Mouse (Mus musculus): ENCODE measurements around the gene Gapdhs. TPM values are rescaled to one million over a fixed set of nuclear protein-coding genes. Genes with fewer than 3 reads are reported as not detected.
"Not testable (repeated sequence)": the region's sequence is repeated elsewhere in the genome, so short reads cannot be mapped to it uniquely, and the experiment has no call there.

The Gapdhs gene
- polyA plus RNA-seq (2017; shearing (Covaris generic)): not detected

DNA sequence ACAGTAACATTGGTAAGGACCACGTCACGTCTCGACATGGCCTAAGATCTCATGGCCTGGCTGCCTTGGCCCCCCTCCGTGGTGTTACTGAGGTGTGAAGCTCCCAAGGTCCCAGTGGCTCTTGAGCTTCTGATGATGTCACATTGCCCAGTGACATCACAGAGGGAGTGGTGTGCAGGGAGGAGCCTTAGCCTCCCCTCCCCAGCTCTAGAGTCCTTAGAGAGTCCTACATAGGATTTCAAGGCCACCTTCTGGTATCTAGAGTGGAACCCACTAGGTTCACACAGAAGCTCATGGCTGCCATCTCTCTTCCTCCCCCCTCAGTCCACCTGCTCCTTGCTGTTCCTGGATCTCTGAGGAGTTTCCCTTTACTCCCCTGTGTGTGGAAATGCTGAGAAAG is at the start of gene Gapdhs:
Gene Gapdhs (minus strand): TSS at position 65 of the 400 bp plus-strand sequence.
- not testable (repeated sequence) for ATAC-seq

DNA sequence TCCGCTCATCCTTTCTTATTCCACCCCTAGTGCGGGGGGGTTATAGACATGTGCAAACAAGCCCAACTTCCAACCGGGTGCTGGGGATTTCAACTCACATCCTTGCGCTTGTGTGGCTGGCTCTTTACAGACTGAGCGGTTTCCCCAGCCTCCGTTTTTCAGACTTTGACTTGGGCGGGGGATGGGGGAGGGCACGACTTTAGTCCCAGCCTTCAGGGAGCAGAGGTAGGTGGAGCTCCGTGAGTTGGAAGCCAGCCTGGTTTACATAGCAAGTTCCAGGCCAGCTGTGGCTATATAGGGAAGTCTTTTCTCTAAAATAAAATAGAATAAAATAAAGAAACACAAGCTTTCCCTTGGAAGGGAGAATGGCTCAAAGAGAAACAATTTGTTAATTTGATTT is 48.4 kb upstream of the Gapdhs start:
- no peak for ATAC-seq

DNA sequence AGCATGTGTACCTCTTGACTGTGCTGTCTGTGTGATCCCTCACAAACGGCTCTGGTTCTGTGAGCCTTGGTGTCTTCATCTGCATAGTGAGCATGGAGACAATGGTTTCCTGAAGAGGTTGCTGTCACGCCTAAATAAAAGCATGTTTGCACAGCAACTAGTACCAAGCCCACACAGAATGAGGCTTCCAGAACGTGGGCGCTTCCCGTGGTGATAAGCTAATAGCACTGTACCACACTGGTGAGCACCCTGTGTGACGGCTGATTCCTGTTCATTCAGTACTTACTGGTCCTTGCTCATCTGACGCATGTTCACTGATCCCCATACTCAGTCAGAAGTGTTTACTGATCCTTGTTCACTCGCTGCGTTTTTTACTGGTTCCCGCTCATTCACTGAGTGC is 46.7 kb upstream of the Gapdhs start:
- ATAC-seq: no peak

DNA sequence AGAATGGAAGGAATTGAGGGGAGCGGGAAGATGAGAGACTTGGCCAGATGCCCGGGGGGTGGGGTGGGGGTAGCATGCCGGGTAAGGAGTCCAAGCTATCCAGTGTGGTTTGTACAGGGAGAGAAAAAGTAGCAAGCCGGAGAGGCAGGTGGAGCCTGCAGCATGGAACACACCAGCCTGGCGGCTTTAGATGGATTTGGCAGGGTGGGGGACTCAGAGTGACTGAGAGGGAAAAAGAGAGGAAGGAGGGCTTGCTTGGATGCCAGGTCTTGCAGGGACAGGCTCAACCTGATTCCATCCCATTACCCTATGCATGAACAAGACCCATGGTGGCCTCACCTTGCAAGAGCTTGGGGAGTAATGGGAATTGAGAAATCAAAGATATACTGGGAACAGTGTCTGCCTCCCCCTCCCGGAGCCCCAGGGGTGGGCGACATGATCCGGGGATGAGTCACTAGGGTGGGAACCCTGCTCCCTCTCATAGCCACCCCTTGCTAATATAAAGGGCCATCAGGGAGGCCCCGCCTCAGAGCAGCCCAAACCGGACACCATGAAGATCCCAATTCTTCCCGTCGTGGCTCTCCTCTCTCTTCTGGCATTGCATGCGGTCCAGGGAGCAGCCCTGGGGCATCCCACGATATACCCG is 44.0 kb upstream of the Gapdhs start, which contains the start of gene Krtdap:
Gene Krtdap (plus strand): TSS at position 520 of the 646 bp plus-strand sequence.
- no peak for ATAC-seq

DNA sequence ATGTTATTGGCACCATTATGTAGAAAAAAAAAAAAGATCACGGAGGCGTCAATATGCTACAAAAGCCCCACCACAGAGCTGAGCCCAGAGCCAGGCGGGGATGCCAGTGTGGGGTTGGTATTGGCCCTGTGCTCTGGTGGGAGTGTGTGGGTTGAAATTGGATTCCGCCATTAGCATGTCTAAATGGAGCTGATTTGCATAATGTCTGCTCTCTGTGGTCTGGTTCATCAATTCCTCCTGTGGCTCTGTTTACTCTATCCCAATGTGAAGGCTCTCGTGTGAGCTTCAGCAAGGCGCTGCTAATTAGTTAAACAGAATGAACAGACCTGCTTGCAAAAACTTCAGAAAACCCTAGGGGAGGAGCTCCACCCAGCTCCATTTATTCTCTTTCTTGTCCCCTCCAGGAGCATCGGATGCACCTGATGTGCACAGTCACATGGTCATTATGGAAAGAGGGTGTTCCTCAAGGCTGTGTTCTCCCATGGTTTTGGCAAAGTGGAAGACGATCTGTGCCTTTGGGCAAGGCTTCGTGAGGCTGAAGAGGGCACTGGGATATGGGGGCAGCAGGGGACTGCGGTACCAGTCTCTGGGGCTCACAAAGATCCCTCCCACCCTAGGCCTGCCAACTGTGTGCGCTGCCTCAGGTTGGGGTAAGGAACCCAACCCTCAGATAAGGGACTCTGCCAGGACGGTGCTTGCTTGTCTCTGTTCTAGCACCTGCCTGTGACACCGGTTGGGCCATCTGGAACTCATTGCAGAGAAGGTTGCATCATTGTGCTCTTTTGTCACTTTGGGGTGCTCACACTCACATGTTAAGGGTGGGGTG is 42.5 kb upstream of the Gapdhs start:
- no peak for ATAC-seq

DNA sequence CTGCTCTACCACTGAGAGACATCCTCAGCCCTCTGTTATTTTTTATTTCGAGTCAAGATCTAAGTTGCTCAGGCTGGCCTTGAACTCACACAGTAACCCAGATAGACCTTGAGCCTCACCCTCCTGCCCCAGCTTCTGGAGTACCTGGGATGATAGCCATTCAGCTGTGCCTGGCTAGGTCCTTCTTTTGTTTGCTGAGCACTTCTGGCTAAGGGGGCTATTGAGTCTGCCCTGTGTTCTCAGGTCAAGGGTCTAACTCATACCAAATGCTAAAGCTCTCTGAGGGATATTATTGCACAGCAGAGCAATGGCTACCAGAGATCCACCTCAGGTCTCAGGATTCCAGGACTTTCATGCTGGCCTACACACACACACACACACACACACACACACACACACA is 41.7 kb upstream of the Gapdhs start:
- no peak for ATAC-seq

DNA sequence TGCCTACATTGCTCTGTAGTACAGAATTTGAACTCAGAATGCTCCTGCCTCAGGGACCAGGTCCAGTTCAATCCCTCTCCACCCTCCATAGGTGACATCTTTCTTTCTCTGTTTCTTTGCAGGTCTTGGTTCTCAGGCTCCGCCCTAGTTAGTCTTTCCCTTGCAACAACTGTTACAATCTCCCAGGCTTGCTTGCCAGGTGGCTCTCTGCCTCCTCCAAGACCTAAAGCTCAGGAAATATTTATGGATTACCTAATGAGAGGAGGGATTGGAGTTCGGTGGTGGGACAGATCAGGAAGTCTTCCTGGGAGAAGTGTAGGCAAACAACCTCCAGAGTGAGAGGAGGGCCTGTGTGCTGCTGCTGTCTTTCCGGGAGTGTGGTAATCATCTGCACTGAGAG is 39.2 kb upstream of the Gapdhs start:
- no peak for ATAC-seq

DNA sequence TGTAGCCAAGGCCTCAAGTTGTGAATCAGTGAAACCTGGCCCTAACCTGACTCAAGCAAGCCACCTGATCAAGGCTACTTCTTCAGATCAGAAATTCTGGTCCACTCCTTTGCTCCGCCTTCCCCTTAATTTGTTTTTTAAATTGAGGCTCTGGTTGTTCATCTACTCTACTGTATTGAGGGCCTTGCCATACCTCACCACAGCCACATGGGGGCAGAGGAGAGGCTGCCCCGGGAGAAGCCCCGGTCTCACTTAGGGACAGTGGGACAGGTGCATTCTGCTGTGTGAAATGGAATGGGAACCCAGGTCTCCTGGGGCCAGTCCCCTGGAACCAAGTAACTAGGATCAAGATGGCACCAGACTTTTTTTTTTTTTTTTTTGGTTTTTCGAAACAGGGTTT is 38.3 kb upstream of the Gapdhs start:
- ATAC-seq: no peak

DNA sequence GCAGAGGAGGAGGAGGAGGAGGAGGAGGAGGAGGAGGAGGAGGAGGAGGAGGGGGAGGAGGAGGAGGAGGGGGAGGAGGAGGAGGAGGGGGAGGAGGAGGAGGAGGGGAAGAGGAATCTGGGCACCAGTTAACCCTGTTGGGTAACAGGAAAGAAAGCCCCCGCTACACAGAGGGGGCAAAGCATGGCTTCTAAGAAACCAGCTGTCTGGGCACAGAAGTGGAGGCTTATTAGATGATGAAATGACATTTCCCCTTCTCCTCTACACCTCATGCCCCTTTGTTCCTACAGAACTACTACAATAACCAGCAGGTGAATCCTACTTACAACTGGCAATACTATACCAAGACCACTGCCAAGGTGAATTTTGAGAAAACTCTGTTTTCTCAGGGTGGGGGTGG is 34.4 kb upstream of the Gapdhs start:
- ATAC-seq: no peak

DNA sequence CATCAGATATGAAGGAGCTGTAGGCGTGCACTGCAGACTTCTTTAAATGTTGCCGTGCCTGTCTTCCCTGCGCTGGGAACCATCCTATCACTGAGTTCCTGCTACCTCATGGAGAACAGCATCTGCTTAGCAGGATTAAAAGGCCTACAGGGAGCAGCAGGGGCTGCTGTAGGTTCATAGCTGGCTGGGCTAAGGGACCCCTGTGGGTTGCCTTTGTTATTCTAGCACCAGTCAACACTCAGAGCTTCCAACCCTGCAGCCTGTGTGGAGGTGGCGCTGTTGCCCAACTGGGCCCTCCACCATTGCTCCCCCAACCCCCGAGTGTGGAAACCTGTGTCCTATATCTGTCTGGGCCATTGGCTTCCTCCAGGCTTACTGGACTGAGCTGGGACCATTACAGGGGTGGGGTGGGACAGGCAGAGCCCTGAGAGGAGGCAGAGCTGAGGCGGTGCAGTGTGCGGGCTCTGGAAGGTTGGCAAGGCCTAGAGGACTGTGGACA is 33.6 kb upstream of the Gapdhs start:
- no peak for ATAC-seq

DNA sequence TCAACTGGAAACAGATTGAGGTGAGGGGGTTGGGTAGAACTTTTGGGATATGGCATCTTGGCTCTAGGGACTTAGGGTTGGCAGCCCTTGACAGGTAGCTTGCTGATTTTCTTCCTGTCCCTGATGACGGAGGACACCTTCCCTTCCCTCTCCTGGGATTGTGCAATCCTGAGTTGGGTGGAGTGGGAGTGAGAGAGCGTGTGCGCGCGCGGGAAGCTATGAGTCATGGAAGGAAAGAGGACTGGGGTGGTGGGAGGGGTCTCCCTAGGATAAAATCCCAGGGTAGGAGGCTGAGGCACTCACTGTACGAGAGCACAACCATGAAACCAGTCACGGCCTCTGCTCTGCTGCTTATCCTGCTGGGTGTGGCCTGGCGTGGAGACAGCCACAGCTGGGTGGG is 32.6 kb upstream of the Gapdhs start:
- ATAC-seq: no peak

DNA sequence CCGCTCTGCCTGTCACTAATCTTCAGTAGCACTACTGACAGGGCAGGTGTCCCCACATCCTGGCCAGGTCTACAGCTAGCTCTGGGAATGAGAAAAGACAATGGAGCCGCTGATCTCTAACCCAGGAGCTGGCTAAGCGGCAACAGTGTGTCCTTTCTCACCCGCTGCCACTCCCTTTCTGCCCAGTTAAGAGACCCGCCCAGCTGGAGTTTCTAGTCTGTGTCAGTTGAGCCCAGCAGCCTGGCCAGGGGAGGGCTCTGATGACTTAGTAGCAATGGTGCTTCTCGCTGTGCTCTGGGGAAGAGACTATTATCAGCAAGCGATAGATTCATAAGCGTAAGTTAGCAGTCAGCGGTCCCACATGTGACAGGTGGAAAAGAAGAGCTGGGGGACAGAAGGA is 25.8 kb upstream of the Gapdhs start:
- ATAC-seq: no peak

DNA sequence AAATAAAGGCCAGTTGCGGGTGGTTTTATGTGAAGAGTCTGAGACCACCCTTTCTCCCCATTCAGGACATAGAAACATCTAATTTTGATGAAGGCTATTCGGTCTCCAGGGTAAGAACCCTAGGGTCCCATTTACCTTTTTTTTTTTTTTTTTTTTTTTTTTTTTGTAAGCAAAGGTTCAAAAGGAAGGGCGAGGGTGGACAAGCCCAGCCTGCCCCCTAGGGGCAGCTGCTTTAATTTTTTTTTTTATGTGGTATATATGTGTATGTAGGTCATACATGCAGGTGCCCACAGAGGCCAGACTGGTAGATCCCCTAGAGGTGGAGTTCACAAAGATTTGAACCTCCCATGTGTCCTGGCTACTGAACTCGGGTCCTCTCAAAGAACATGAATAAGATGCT is 22.9 kb upstream of the Gapdhs start:
- ATAC-seq: no peak

DNA sequence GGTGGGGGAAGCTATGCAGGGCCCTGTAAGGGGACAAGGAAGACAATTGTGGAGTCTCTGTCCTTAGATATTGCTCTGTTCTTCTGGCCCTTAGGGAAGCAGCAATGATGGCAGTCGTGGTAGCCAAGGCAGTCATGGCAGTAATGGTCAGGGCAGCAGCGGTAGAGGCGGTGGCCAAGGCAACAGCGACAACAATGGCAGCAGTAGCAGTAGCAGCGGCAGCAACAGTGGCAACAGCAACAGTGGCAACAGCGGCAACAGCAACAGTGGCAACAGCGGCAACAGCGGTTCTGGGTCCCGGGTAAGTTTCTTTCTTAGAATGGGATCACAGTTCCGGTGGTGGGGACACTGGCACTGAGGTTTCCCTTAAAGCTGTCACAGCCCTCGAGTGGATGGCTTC is 21.7 kb upstream of the Gapdhs start:
- ATAC-seq: no peak

DNA sequence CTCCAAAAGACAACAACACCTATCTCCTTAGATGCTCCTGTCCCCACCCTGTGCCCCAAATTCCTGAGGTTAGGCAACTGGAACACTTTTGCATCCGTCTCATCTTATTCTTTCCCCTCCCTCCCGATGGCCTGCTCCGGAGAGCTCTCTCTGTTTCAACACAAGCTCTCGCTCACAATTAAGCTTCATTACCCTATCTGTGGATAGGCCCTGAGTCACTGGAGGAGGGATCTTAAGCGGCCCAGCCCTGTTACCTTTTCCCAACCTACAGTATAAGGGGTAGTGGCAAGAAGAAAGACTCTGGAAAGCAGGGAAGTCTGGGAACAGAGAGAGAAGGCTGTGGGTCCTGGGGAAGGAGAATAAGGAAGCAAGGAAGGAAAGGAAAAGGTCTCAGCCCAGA is 20.0 kb upstream of the Gapdhs start, which contains the start of gene Dmkn:
Gene Dmkn (plus strand): TSS at position 301 of the 400 bp plus-strand sequence.
- no peak for ATAC-seq

DNA sequence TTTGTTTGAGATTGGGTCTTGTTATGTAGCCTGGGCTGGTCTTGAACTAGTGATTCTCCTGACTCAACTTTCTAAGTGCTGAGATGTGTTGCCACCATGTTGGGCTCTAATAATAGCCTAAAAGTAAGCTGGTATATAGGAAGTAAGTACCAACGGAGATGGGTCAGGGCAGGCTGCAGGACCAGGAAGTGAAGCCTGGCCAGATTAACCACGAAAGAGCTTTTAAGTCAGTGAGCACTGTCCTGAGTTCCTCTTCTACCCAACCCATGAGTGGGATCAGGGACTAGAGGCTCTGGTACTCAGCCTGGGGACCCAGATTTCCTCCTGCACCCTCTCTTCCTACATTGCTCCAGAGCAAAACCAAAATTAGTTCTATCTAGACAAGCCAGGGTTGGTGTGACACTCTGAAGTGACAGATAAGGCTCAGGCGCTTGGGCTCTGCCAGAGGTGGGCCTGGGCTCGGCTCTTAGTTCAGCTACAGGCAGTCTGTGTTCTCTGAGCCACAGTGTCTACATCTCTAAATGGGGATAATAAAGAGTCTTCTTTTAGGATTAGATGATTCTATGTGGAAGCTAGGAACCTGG is 18.4 kb upstream of the Gapdhs start:
- ATAC-seq: no peak

DNA sequence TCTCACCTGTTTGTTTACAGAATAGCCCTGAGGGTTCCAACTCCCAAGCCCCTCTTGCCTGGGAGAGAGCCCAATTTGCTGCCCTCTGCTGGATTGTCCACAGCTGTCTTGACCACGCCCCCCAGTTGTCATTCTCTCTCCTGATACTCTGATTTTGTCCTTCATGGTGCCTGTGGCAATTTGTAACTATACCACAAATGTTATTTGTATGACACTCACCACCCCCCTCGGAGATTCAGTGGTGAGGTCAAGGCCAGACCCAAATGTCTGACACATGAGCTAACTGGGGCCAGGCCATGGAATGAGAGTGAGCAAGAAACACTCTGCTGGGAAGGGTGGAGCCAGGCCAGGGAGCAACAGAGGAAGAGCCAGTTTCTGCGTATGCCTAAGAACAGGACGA is 15.4 kb upstream of the Gapdhs start:
- no peak for ATAC-seq

DNA sequence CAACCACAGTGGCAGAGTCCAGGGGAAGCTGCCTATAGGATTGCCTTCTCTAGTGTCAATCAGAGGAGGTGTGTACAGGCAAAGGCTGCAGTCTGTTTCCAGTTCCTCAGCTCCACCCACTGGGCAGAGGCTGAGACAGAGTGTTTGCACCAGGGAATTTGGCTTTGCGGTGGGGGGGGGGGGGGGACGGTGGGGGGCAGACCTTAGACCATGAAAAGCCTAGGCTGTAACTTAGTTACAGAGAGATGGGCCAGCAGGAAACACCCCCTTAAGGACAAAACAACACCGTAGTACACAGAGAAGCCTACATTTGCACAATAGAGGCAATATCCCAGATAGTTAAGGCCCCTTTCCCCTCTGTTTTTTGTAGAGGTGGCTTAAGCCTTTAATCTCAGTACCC is 13.5 kb upstream of the Gapdhs start:
- no peak for ATAC-seq

DNA sequence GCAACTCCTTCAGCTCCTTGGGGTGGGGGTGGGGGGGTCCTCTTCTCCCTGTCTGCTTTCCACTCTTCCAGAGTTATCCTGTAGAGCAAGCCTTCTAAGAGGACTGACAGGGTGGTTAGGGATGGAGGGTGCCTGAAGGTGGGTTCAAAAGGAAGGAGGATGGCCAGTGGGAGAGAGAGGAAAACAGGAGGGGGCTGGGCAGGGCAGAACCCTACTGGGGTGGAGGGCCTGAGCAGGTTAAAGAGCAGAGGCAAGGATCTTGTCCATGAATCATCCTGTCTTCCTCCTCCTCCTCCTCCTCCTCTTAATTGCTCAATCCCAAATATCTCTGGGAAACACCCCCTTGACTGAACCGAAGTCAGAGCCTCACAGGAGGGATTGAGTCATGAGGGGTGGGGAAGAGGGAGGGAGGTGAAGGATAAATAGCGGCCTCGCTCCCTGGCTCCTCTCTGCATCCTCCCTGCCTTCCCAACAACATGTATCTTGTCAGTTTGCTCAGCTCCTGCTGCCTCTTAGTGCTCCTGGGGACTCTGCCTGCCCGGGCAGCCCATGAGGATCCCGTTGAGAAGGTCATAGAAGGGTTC is 7.7 kb upstream of the Gapdhs start, which contains the start of gene Sbsn:
Gene Sbsn (plus strand): TSS at position 386 of the 584 bp plus-strand sequence.
- ATAC-seq: no peak

DNA sequence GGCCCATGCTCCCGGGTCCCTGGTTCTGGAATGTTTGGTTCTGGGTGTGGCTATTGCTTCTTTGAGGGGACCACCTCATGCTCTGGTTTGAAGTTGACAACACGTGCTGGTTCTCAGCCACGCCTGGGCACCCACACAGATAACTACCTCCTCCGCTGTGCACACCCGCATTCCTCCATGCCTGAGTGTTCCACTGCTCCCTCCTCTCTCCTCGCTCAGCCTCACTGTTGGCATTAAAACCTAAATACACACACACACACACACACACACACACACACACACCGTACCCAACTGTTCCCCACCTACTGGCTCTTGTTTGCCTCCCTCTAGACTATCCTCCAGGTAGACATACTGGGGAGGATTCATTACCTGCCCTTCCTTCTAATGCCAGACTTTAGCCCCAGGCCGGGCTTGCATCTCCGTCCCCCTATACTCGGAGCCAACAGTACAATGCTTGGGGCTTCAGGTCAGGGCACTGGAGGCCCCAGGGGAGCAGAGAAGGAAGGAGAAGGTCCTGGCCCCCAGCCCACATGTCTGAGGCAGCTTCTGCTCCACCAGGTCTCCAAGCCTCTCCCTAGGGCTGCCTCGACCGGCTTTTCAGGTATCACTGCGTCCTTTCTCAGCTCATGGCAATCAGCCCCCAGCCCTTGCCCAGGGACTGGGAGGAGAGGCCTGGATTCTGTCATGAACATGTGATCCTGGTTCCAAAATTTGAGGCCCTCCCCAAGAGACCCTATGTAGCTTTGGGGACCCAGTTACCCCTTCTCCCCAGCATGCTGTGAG is 6.5 kb upstream of the Gapdhs start:
- ATAC-seq: no peak

DNA sequence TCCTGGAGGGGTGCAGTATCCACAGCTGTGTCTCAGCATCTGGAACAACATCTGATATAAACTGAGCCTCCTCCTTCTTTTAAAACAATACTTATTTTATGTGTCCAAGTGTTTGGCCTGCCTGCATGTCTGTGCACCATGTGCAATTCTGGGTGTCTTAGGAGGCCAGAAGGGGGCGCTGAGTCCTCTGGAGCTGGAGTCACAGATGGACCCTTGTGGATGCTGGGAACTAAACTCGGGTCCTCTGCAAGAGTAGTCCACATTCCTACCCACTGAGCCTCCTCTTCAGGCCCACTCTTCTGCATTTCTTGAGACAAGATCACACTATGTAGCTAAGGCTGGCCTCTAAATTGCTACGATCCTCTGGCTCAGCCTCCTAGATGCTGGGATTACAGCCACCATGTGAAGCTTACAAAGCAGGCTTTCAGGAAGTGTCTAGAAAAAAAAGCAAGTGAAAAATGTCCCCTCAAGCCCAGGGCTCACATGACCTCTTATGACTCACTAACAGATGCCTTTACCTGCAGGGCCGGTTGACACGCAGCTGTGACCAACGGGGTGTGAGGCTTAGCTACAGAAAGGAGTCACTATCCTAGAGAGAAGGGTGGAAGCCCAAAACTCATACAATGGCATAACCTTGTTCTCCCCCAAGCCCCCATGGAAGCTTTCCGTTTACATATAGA is 4.2 kb upstream of the Gapdhs start:
- ATAC-seq: no peak
